Mouse (Mus musculus): ENCODE results near the gene Aar2. TPM values are rescaled to one million over a fixed set of nuclear protein-coding genes. Genes with fewer than 3 reads are reported as not detected.

Gene Aar2
- total and polyA plus RNA-seq, 3 experiments = 18.4 to 26.1 (median 23.8) TPM

DNA sequence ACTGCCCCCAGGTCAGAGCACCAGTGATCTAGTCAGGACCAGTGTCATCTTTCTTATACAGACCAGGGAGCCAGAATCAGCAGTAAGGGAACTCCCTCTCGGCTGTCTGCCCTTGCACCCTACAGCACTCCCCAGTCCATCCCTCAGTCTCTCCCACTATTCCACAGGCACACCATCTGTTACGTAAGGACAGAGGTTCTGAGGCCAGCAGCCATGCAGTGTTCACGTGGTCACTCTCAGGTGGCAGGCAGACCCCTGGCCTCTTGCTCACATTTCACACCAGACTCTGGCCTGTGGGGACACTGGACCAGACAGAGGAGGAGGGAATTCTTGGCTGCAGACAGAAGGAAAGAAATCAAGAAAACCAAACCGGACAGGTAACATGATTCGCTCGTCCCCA, 24.1 kb downstream of the Aar2 start:
- Histone ChIP-seq H3K36me3 (replicated peaks in 1 of 2; ENCODE audit: control insufficient read depth in 1 of 2, insufficient read depth in 1 of 2, low read length in 1 of 2) (peaks cover 21 to 42% of the 10 kb centered on the region in 2 experiments), H3K27me3 (replicated peaks) (no peaks in the 10 kb centered on the region), H3K4me3 (replicated peaks in 1 of 3; ENCODE audit: low read depth in 2 of 3, low read length in 2 of 3, poor library complexity in 1 of 3) (no peak overlapping the region), H3K4me1 (ENCODE audit: control insufficient read depth in 1 of 2, insufficient read depth in 2 of 2) (no peaks in the 10 kb centered on the region), H3K4me2 (ENCODE audit: insufficient read depth, low read depth, poor library complexity, severe bottlenecking) (no peak overlapping the region), H3K9me3 (replicated peaks; ENCODE audit: low read length) (no peaks in the 10 kb centered on the region), H3K79me2 (replicated peaks; ENCODE audit: control insufficient read depth, extremely low read depth, insufficient read depth, poor library complexity, severe bottlenecking) (no peaks in the 10 kb centered on the region), H3K9ac (ENCODE audit: insufficient read depth, low read depth) (no peak overlapping the region), H3K27ac (ENCODE audit: insufficient read depth, low read depth) (no peak overlapping the region)
- in situ Hi-C loops (cut with MboI; ENCODE audit: low pct_ligation_motif_present, low pct_unique_long_range_greater_than_20kb, low sequenced_read_pairs) = no loop called here
- TF ChIP-seq UBTF (IDR thresholded peaks at IDR 0.05; ENCODE audit: low read depth, low read length) (no peak), GABPA (IDR thresholded peaks at IDR 0.05; ENCODE audit: insufficient replicate concordance, low read depth, low read length) (no peak), MAX (IDR thresholded peaks at IDR 0.05; ENCODE audit: low read length) (no peak), JUN (IDR thresholded peaks at IDR 0.05; ENCODE audit: insufficient read depth, low read depth, low read length) (no peak), POLR2A (IDR thresholded peaks at IDR 0.05; ENCODE audit: low read depth, low read length) (no peak), NELFE (IDR thresholded peaks at IDR 0.05; ENCODE audit: low read depth, low read length) (no peak), BHLHE40 (IDR thresholded peaks at IDR 0.05; ENCODE audit: low read depth, low read length) (no peak), NRF1 (IDR thresholded peaks at IDR 0.05; ENCODE audit: low read depth, low read length) (no peak), MYC (IDR thresholded peaks at IDR 0.05; ENCODE audit: low read depth, low read length) (no peak), ELF1 (IDR thresholded peaks at IDR 0.05; ENCODE audit: low read depth, low read length) (no peak), TCF12 (IDR thresholded peaks at IDR 0.05; ENCODE audit: low read depth, low read length) (no peak), PAX5 (IDR thresholded peaks at IDR 0.05; ENCODE audit: low read length) (no peak), TBP (conservative IDR thresholded peaks at IDR 0.05; ENCODE audit: low read depth, low read length) (no peak), CHD1 (IDR thresholded peaks at IDR 0.05; ENCODE audit: low read depth, low read length) (no peak), HCFC1 (IDR thresholded peaks at IDR 0.05; ENCODE audit: low read depth, low read length) (no peak), ZKSCAN1 (IDR thresholded peaks at IDR 0.05; ENCODE audit: borderline replicate concordance, low read depth, low read length) (no peak), RAD21 (IDR thresholded peaks at IDR 0.05; ENCODE audit: low read depth, low read length) (no peak), CTCF (conservative IDR thresholded peaks at IDR 0.05 in 1 of 2, IDR thresholded peaks at IDR 0.05 in 1 of 2; ENCODE audit: low read depth in 2 of 2, low read length in 2 of 2) (no peak), ZNF384 (IDR thresholded peaks at IDR 0.05; ENCODE audit: low read depth, low read length) (no peak)
- dilution Hi-C loops (cut with MboI; ENCODE audit: extremely low pct_ligation_motif_present, extremely low pct_unique_long_range_greater_than_20kb, low sequenced_read_pairs) = no loop called here
- no peak for DNase-seq (ENCODE audit: extremely low read depth)

DNA sequence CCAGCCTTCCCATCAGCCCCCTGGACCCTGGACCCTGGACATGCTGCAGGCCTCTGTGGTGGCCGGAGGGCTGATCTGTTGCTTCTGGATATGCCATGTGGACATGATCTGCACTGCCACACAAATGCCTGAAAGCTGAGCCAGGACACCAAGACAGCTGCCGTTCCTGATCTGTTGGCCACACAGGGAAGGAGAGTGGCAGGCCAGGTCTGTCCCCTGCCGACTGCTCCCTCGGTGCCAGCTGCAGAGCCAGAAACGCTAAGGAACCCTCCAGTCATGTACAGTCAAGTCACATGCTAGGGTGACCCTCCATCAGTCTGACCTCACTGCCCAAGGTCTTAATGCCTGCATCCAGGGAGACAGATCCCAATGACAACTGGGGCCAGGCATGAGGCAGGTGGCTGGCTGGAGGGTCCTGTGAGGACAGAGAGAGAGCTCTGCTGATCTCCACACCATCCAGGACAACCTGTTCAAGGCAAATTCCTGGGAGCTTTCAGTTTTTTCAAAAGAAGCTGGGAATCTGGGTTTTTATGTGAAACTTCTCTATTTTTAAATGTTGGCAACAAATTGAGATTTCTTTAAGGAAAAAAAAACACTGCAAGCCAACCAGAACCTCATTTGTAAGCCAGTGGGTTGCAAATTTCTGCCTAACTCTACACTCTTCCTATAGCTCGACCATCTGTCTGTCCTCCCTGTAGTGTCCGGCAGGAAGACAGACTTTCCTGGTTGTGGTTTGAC, 29.6 kb downstream of the Aar2 start:
- H3K27ac ChIP-seq (ENCODE audit: insufficient read depth, low read depth) = no peak overlapping the region
- H3K79me2 ChIP-seq (replicated peaks; ENCODE audit: control insufficient read depth, extremely low read depth, insufficient read depth, poor library complexity, severe bottlenecking) = no peaks in the 10 kb centered on the region
- no peak overlapping the region for H3K9ac ChIP-seq (ENCODE audit: insufficient read depth, low read depth)
- DNase-seq (ENCODE audit: extremely low read depth) = no peak
- no peaks in the 10 kb centered on the region for H3K36me3 ChIP-seq (replicated peaks in 1 of 2; ENCODE audit: control insufficient read depth in 1 of 2, insufficient read depth in 1 of 2, low read length in 1 of 2)
- H3K27me3 ChIP-seq (replicated peaks) = peaks cover 35% of the 10 kb centered on the region
- no peaks in the 10 kb centered on the region for H3K9me3 ChIP-seq (replicated peaks; ENCODE audit: low read length)
- TF ChIP-seq RAD21 (IDR thresholded peaks at IDR 0.05; ENCODE audit: low read depth, low read length) (no peak), TBP (conservative IDR thresholded peaks at IDR 0.05; ENCODE audit: low read depth, low read length) (no peak), PAX5 (IDR thresholded peaks at IDR 0.05; ENCODE audit: low read length) (no peak), NRF1 (IDR thresholded peaks at IDR 0.05; ENCODE audit: low read depth, low read length) (no peak), NELFE (IDR thresholded peaks at IDR 0.05; ENCODE audit: low read depth, low read length) (no peak), KAT2A (IDR thresholded peaks at IDR 0.05; ENCODE audit: insufficient replicate concordance, low read length) (no peak)
- dilution Hi-C loops (cut with MboI; ENCODE audit: extremely low pct_ligation_motif_present, extremely low pct_unique_long_range_greater_than_20kb, low sequenced_read_pairs) = no loop called here
- no peak overlapping the region for H3K4me2 ChIP-seq (ENCODE audit: insufficient read depth, low read depth, poor library complexity, severe bottlenecking)
- H3K4me3 ChIP-seq (replicated peaks in 1 of 3; ENCODE audit: low read depth in 2 of 3, low read length in 2 of 3, poor library complexity in 1 of 3) = no peak overlapping the region
- H3K4me1 ChIP-seq (ENCODE audit: control insufficient read depth in 1 of 2, insufficient read depth in 2 of 2) = no peaks in the 10 kb centered on the region
- in situ Hi-C loops (cut with MboI; ENCODE audit: low pct_ligation_motif_present, low pct_unique_long_range_greater_than_20kb, low sequenced_read_pairs) = loop anchor here (25.0 kb wide), 1 partner anchor 110 kb away; no protein-coding TSS in a partner anchor
